Mouse (Mus musculus): ENCODE measurements around the gene Crcp. TPM values are rescaled to one million over a fixed set of nuclear protein-coding genes. Genes with fewer than 3 reads are reported as not detected.

Crcp gene
- polyA plus RNA-seq, 1 experiment from 2014 or later: 78.7 TPM

DNA sequence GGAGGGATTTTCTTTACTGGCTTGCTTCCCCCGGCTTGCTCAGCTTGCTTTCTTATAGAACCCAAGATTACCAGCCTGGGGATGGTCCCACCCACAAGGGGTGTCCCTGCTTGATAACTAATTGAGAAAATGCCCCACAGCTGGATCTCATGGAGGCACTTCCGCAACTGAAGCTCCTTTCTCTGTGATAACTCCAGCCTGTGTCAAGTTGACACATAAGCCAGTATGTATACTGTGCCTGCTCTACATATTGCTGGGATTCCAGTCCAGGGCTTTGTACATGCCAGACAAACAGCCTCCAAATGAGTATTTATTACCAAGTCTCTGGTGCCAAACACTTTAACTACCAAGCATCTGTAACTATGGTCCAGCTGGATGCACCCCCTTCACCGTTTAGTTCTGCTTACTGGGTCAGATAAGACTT, 38.8 kb downstream of the Crcp start:
- H3K4me3 ChIP-seq: no peak overlapping the region
- H3K9ac ChIP-seq: no peak overlapping the region
- H3K27ac ChIP-seq: no peak overlapping the region
- H3K27me3 ChIP-seq: no peaks in the 10 kb centered on the region
- H3K36me3 ChIP-seq: no peaks in the 10 kb centered on the region
- no peaks in the 10 kb centered on the region for H3K9me3 ChIP-seq
- no peak overlapping the region for H3K4me2 ChIP-seq
- ATAC-seq (ENCODE audit: low FRiP score): no peak
- WGBS: 83% methylated on average over 3 of the region's 3 CpGs
- H3K4me1 ChIP-seq (replicated peaks): no peaks in the 10 kb centered on the region

DNA sequence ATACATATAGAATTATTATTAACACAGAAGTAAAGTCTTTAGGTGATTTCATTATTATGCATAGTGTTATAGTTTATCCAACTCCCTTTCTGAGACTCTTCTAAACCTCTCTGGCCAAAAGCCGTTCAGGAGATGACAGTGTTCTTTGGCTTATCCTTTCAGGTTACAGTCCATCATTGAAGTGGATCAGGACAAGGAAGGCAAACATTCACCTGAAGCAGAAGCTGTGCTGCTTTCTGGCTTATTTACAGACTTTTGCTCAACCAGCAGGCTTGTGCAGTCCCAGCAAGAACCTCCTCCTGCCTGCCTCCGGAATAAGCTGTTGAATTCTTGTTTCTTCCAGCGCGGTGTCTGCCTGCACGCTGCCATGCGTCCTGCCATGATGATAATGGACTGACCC, 43.9 kb downstream of the Crcp start, which contains the start of gene Tpst1:
Gene Tpst1 (plus strand): TSS at position 301 of the 400 bp plus-strand sequence.
- H3K4me3 ChIP-seq: no peak within 1 kb of the TSS
- H3K4me1 ChIP-seq (replicated peaks): no peaks in the 10 kb centered on the region
- H3K9ac ChIP-seq: no peak within 1 kb of the TSS
- 97% methylated on average over 6 of the region's 6 CpGs for WGBS
- H3K9me3 ChIP-seq: no peaks in the 10 kb centered on the region
- no peak within 1 kb of the TSS for H3K4me2 ChIP-seq
- no peaks in the 10 kb centered on the region for H3K36me3 ChIP-seq
- no peak for ATAC-seq (ENCODE audit: low FRiP score)
- H3K27ac ChIP-seq: no peak within 1 kb of the TSS
- peaks cover 10% of the 10 kb centered on the region for H3K27me3 ChIP-seq

DNA sequence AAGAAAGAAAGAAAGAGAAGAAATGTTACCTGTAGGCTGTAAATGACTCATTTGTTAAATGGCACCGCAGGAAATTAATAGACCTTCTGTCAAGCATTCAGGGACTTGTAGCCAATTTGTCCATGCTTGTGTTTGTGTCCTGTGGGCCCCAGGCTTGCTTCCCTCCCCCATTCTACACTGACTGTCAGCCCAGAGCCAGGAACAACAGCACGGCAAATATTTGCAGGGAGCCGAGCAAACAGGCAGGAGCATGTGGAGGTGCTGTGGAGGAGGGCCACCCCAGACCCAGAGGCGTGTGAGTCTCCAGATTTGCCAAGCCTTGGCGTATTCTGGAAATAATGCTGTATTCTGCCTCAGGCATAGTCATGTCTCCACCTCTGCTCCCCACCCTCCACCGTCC, 45.4 kb downstream of the Crcp start:
- Histone ChIP-seq H3K9ac (no peak overlapping the region), H3K4me1 (replicated peaks) (peaks cover 3% of the 10 kb centered on the region), H3K27me3 (peaks cover 10% of the 10 kb centered on the region), H3K4me2 (no peak overlapping the region), H3K27ac (no peak overlapping the region), H3K36me3 (no peaks in the 10 kb centered on the region), H3K4me3 (no peak overlapping the region), H3K9me3 (no peaks in the 10 kb centered on the region)
- ATAC-seq (ENCODE audit: low FRiP score): no peak
- WGBS: 78% methylated on average over 6 of the region's 6 CpGs

DNA sequence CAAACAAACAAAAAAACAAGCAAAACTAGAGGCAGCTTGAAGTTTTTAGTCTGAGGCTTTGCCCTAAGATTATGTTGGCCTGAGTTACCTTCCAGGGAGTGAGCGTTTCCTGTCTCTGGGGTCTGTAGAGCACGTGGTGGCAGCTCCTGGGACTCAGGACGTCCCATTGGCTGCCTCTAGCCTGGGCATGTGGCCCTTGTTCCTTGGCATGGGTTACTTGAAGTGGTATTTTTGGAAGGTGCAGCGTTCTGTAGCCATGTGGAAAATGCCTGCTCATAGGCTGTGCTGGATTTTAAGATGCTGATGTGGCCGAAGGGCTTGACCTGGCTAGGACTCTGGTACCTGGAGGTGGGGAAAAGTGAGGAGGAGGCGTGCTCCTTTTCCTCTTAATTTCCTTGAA, 47.3 kb downstream of the Crcp start:
- Histone ChIP-seq H3K4me1 (replicated peaks) (peaks cover 13% of the 10 kb centered on the region), H3K4me3 (no peak overlapping the region), H3K4me2 (no peak overlapping the region), H3K27ac (no peak overlapping the region), H3K9ac (no peak overlapping the region), H3K27me3 (peaks cover 10% of the 10 kb centered on the region), H3K9me3 (no peaks in the 10 kb centered on the region), H3K36me3 (peaks cover 2% of the 10 kb centered on the region)
- 68% methylated on average over 6 of the region's 6 CpGs for WGBS
- no peak for ATAC-seq (ENCODE audit: low FRiP score)

DNA sequence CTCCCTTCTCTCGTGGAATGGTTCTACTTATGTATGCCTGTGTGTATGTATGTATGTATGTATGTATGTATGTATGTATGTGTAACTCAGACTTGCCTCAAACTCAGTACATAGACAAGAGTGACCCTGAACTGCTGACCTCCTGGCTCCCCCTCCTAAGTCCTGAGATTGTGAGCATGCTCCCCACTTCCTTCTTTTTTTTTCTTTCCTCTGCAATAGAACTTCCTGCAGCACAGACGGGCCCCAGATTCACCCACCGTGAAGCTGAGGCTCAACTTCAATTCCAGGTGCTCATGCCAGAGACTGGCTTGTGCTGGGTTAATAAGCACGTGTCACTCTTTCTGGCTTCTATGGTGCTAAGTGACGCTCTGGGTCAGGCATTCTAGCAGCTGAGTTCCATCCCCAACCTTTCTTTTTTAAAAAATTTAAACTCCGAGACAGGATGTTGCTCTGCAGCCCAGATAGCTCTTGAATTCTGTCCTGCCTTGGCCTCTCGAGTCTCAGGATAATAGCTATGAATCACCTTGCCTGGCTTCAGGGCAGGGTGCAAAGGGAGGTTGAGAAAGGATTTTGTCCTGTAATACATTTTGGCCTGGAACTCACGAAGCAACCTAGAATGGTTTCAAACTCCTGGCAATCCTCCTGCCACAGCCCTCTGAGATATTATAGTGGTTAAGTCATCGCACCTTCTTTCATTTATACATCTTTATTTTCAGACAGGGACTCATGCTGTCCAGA, 49.2 kb downstream of the Crcp start:
- H3K27me3 ChIP-seq: peaks cover 10% of the 10 kb centered on the region
- no peak overlapping the region for H3K4me3 ChIP-seq
- no peak overlapping the region for H3K9ac ChIP-seq
- peaks cover 6% of the 10 kb centered on the region for H3K36me3 ChIP-seq
- peaks cover 13% of the 10 kb centered on the region for H3K4me1 ChIP-seq (replicated peaks)
- H3K27ac ChIP-seq: no peak overlapping the region
- no peaks in the 10 kb centered on the region for H3K9me3 ChIP-seq
- 84% methylated on average over 9 of the region's 9 CpGs for WGBS
- H3K4me2 ChIP-seq: peak overlapping the region; percentile 74
- no peak for ATAC-seq (ENCODE audit: low FRiP score)

DNA sequence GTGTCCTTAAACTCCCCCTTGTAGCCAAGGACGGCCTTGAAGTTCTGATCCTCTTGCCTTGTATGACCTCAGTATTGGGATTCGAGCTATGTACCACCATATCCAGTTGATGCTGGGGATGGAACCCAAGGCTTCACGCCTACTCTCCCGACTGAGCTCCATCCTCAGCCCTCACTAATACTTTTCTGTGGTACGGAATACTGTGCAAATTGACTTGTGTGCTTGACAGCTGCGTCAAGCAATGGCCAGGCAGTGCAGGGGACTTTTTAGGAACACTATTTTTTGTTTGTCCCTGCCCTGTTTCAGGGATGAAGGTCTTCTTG, 49.7 kb downstream of the Crcp start:
- Histone ChIP-seq H3K4me3 (peak overlapping the region; percentile 82), H3K4me1 (replicated peaks) (peaks cover 13% of the 10 kb centered on the region), H3K9me3 (no peaks in the 10 kb centered on the region), H3K27me3 (peaks cover 10% of the 10 kb centered on the region), H3K36me3 (peaks cover 6% of the 10 kb centered on the region), H3K9ac (peak overlapping the region; percentile 88), H3K4me2 (peak overlapping the region; percentile 74), H3K27ac (peak overlapping the region; percentile 90)
- 44% methylated on average over 6 of the region's 6 CpGs for WGBS
- ATAC-seq (ENCODE audit: low FRiP score): peak; percentile 43

DNA sequence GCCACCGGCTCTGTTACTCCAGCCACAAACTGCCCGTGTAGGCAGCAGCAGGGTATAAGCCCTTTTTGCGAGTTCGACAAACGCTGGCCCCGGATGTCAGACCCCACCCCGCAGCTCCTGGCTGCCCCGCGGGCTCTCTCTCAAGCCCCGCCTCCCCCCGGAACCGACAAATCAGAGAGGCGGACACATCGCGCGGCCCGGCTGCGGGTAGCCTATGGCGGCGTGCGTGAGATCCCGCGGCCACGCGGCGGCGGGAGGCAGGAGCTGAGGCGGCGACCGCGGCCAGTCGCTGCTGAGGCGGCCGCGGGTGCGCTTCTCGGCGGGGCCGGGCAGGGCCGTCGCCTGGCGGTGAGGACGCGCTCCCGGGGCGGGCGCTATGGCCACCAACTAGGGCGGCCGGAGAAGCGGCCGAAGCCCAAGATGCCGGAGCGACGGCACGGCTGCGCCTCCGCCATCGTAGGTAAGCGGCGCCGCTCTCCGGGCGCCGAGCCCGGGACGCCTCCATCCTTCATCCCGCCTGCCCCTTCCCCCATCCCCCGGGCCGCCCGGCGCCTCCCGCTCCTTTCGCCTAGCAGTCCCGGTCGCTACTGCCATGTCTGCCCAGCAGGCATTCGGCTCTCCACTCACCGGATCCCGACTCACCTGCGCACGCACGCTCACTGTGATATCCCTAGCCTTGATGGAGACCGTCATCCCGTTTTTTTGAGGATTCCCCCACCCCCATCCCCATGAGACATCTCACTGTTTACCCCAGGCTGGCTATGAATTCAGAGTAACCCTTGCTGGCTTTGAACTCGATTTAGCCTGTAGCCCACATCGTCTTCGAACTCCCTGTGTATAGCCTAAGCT, 50.3 kb downstream of the Crcp start:
- H3K27me3 ChIP-seq: peaks cover 10% of the 10 kb centered on the region
- H3K4me3 ChIP-seq: peak overlapping the region; percentile 82
- H3K9me3 ChIP-seq: no peaks in the 10 kb centered on the region
- H3K4me2 ChIP-seq: peak overlapping the region; percentile 74
- peaks cover 6% of the 10 kb centered on the region for H3K36me3 ChIP-seq
- H3K9ac ChIP-seq: peak overlapping the region; percentile 88
- H3K27ac ChIP-seq: peak overlapping the region; percentile 90
- ATAC-seq (ENCODE audit: low FRiP score): peak; percentile 99
- WGBS: 1% methylated on average over 61 of the region's 86 CpGs
- peaks cover 13% of the 10 kb centered on the region for H3K4me1 ChIP-seq (replicated peaks)

DNA sequence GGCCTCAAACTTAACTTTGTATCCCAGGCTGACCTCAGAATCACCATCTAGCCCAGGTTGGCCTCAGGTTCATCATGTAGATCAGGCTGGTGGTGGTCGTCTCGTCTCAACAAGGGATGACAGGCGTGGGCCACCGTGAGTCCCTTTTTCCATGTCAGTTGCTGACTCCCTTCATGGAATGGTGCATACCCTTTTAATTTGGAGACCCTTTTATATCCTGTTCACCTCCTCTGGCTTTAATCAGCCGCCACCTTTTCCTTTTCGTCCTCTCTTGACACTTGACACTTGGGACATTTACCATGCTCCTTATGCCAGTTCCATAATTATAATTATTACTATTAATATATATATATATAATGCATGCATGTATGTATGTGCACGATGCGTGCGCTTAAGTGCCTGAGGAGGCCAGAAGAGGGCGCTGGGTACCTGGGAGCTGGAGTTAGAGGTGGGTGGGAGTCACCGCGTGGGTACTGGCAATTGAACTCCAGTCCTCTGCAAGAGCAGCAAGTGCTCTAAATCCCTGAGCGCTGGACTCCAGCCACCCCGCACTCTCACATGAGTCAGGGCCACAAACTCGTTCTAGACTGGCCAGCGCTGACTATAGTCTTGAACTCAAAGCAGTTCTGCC, 51.1 kb downstream of the Crcp start:
- 77% methylated on average over 16 of the region's 16 CpGs for WGBS
- Histone ChIP-seq H3K9ac (peak overlapping the region; percentile 88), H3K27me3 (peaks cover 10% of the 10 kb centered on the region), H3K4me2 (peak overlapping the region; percentile 74), H3K4me3 (peak overlapping the region; percentile 82), H3K4me1 (replicated peaks) (peaks cover 13% of the 10 kb centered on the region), H3K36me3 (peaks cover 11% of the 10 kb centered on the region), H3K27ac (0 out of 2 replicates have a peak overlapping the region, but pooled peaks have one; percentile 90), H3K9me3 (no peaks in the 10 kb centered on the region)
- no peak for ATAC-seq (ENCODE audit: low FRiP score)

DNA sequence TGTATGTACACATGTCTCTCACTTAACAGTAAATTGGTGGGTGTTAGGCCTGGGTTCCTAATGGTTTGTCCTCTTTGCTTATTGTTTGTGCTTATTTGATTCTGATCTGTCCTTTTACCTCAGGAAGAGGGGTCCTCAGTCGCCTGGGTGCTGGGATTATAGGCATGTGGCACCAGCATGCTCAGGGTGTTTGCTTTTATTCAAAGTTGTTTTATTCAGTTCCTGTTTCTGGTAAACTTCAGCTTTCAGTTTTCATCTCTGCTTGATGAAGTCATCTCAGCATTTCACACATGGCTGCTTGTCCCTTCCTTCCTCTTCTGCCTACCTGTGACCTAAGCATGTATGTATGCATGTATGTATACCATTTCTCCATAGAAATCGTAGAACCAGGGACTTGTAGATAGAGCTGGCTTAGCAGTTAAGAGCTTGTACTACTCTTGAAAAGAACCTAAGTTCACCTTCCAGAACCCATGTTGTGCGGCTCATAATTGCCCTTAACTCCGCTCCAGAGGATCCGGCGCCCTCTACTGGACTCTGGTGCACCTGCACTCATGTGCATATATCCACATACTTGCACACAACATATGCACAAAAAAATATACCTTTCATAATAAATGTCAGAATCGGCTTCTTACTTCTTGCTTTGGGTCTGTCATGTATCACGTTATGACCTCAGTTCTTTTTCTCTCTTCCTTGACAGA, 52.2 kb downstream of the Crcp start:
- H3K27me3 ChIP-seq: peaks cover 10% of the 10 kb centered on the region
- no peak overlapping the region for H3K4me2 ChIP-seq
- 97% methylated on average over 8 of the region's 8 CpGs for whole genome bisulfite sequencing
- no peak overlapping the region for H3K27ac ChIP-seq
- peaks cover 13% of the 10 kb centered on the region for H3K4me1 ChIP-seq (replicated peaks)
- H3K36me3 ChIP-seq: peaks cover 16% of the 10 kb centered on the region
- no peak overlapping the region for H3K9ac ChIP-seq
- H3K9me3 ChIP-seq: no peaks in the 10 kb centered on the region
- no peak overlapping the region for H3K4me3 ChIP-seq
- no peak for ATAC-seq (ENCODE audit: low FRiP score)

DNA sequence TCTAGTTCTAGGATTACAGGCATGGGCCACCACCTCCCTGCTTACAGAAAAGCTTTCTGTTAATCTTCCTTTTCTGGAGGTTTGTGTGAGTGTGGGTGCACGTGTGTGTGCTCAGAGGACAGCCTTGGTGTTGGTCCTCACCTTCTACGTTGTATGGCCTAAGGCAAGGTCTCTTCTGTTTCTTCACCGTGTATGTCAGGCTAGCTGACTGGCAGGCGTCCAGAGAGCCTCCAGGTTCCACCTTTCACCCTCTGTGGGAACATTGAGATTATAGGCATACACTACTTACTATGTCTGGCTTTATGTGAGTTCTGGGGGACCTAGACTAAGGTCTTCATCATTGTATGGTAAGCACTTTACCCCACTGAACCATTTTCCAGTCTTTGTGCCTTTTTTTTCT, 53.3 kb downstream of the Crcp start:
- Histone ChIP-seq H3K9ac (no peak overlapping the region), H3K4me3 (no peak overlapping the region), H3K27ac (no peak overlapping the region), H3K9me3 (no peaks in the 10 kb centered on the region), H3K36me3 (peaks cover 16% of the 10 kb centered on the region), H3K4me1 (replicated peaks) (peaks cover 13% of the 10 kb centered on the region), H3K4me2 (no peak overlapping the region), H3K27me3 (peaks cover 4% of the 10 kb centered on the region; the same call in 1 of the 2 replicates)
- no peak for ATAC-seq (ENCODE audit: low FRiP score)
- WGBS: 79% methylated on average over 4 of the region's 4 CpGs

DNA sequence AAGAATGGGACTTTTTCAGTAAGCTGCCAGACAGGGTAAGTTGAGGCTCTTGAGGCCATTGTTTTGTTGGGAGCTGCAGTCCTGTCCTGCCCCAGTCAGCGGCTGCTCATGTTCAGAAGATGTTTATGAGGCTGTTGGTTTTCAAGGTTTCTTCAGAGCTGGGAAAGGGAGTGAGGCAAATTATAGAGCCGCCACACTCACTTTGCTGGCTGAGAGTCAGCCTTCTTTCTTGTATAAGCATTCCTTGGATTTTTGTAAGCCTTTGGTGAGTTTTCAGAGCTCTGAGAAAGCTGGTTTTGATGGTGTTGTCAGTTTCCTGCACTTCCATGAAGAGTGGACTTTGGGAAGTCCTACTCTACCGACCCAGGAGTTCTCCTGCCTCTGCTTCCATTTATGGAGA, 55.2 kb downstream of the Crcp start:
- Histone ChIP-seq H3K4me1 (replicated peaks) (peaks cover 10% of the 10 kb centered on the region), H3K9me3 (no peaks in the 10 kb centered on the region), H3K4me2 (no peak overlapping the region), H3K27me3 (no peaks in the 10 kb centered on the region), H3K27ac (no peak overlapping the region), H3K4me3 (no peak overlapping the region), H3K36me3 (peaks cover 16% of the 10 kb centered on the region), H3K9ac (no peak overlapping the region)
- WGBS: 93% methylated on average over 3 of the region's 3 CpGs
- no peak for ATAC-seq (ENCODE audit: low FRiP score)

DNA sequence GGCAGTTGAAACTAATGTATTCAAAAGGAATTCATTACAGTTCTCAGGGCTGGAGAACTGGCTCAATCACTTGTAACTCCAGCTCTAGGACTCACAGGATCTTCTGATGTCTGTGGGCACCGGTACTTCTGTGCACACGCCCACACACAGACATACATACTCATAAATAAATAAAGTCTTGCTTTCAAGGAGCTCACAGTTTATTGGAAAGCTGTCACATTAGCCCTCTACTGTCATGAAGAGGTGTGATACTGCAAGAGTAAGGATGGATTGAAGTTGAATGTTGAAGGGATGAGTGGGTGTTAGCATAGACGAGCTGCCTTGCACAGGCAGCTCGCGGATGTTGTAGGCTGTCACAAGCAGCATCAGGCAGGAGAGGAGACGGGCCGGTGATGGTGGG, 58.9 kb downstream of the Crcp start:
- H3K27ac ChIP-seq: no peak overlapping the region
- no peak for ATAC-seq (ENCODE audit: low FRiP score)
- H3K4me2 ChIP-seq: no peak overlapping the region
- no peak overlapping the region for H3K4me3 ChIP-seq
- no peaks in the 10 kb centered on the region; the same call in 1 of the 2 replicates for H3K4me1 ChIP-seq (replicated peaks)
- H3K36me3 ChIP-seq: peaks cover 25% of the 10 kb centered on the region
- no peaks in the 10 kb centered on the region for H3K27me3 ChIP-seq
- WGBS: 92% methylated on average over 7 of the region's 7 CpGs
- H3K9ac ChIP-seq: no peak overlapping the region
- no peaks in the 10 kb centered on the region for H3K9me3 ChIP-seq
